Mouse (Mus musculus): ENCODE data around the gene Mafg. TPM values are rescaled to one million over a fixed set of nuclear protein-coding genes. Genes with fewer than 3 reads are reported as not detected.
A peak's percentile ranks its signal among the peaks of the same experiment; 100 is the strongest.

The Mafg gene
- total RNA-seq (2012; rRNA removed) (26.4 and 29.3 TPM in 2 replicates), total RNA-seq (2014; rRNA removed) (14.6 and 17.0 TPM in 2 replicates), polyA plus RNA-seq (2012; ENCODE audit: insufficient read length, low read depth) (62.1 and 63.7 TPM in 2 replicates)

DNA sequence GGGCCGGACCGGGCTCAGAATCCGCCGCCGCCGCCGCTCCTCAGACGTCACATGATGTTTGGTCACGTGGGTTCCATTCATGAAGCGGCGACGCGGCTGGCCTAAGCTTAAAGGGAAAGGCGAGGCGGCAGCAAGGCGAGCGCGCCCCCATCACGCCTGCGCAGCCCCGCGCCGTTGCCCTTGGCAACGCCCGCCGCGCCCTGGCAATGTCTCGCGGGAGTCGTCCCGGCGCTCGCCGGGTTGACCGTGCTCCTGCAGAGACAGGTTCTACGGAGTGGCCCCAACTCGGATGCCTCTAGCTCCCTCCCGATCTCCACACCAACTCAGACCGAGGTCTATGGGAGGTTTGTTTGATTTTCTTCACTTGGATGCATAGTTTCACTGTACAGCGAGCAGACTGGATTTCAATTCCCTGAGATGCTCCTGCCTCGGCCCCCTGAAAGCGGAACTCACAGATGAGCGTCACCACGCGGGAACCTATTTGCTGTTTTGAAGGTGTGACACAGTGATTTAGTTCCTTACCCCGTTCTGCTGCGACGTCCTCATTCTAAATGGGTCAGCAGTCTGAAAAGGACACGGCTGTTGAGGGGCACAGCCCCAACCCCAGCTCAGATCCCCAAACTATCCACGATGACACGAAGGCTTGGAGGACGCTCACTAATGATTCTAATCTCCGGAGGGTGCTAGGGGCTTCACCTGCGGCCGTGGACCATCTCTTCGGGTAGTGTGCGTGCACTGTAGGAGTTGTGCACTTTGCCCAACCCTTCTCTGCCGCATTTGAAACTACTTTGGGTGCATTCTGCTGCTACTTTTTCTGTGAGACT lies at the start of gene Mafg:
Gene Mafg, minus strand, starts transcription at position 81 of the 824 bp plus-strand sequence.
- Histone ChIP-seq H3K9me3 (replicated peaks; ENCODE audit: low read length) (no peaks in the 10 kb centered on the region), H3K27me3 (replicated peaks) (no peaks in the 10 kb centered on the region), H3K36me3 (replicated peaks in 1 of 2; ENCODE audit: control insufficient read depth in 1 of 2, insufficient read depth in 1 of 2, low read length in 1 of 2) (peaks cover 9 to 25% of the 10 kb centered on the region in 2 experiments), H3K4me2 (ENCODE audit: insufficient read depth, low read depth, poor library complexity, severe bottlenecking) (peak within 1 kb of the TSS; percentile 87), H3K27ac (ENCODE audit: insufficient read depth, low read depth) (peak within 1 kb of the TSS; percentile 71), H3K79me2 (replicated peaks; ENCODE audit: control insufficient read depth, extremely low read depth, insufficient read depth, poor library complexity, severe bottlenecking) (peaks cover 36% of the 10 kb centered on the region), H3K4me1 (ENCODE audit: control insufficient read depth in 1 of 2, insufficient read depth in 2 of 2) (peaks cover 19 to 41% of the 10 kb centered on the region in 2 experiments), H3K4me3 (replicated peaks in 1 of 3; ENCODE audit: low read depth in 2 of 3, low read length in 2 of 3, poor library complexity in 1 of 3) (peak within 1 kb of the TSS; percentile 74 to 93 (median 83)), H3K9ac (ENCODE audit: insufficient read depth, low read depth) (peak within 1 kb of the TSS; percentile 96)
- in situ Hi-C loops (cut with MboI; ENCODE audit: low pct_ligation_motif_present, low pct_unique_long_range_greater_than_20kb, low sequenced_read_pairs) (no loop called here), dilution Hi-C loops (cut with MboI; ENCODE audit: extremely low pct_ligation_motif_present, extremely low pct_unique_long_range_greater_than_20kb, low sequenced_read_pairs) (no loop called here)
- TF ChIP-seq USF2 (conservative IDR thresholded peaks at IDR 0.05; ENCODE audit: low read depth, low read length) (peak; percentile 93), MEF2A (IDR thresholded peaks at IDR 0.05; ENCODE audit: borderline replicate concordance, low read depth, low read length) (0 out of 2 replicates have a peak, but pooled peaks have one; percentile 18), ZKSCAN1 (IDR thresholded peaks at IDR 0.05; ENCODE audit: borderline replicate concordance, low read depth, low read length) (no peak), CTCF (conservative IDR thresholded peaks at IDR 0.05 in 1 of 2, IDR thresholded peaks at IDR 0.05 in 1 of 2; ENCODE audit: low read depth in 2 of 2, low read length in 2 of 2) (no peak), CHD2 (IDR thresholded peaks at IDR 0.05; ENCODE audit: low read length) (peak; percentile 98), CHD1 (IDR thresholded peaks at IDR 0.05; ENCODE audit: low read depth, low read length) (no peak), JUN (IDR thresholded peaks at IDR 0.05; ENCODE audit: insufficient read depth, low read depth, low read length) (no peak), MAX (IDR thresholded peaks at IDR 0.05; ENCODE audit: low read length) (peak; percentile 95), SIN3A (IDR thresholded peaks at IDR 0.05; ENCODE audit: low read length) (peak; percentile 81; the same call in 1 of the 2 replicates), ZC3H11A (IDR thresholded peaks at IDR 0.05; ENCODE audit: low read depth, low read length) (no peak), POLR2AphosphoS2 (IDR thresholded peaks at IDR 0.05; ENCODE audit: low read depth, low read length) (no peak), MAFK (IDR thresholded peaks at IDR 0.05; ENCODE audit: insufficient replicate concordance, low read length) (no peak), JUND (conservative IDR thresholded peaks at IDR 0.05; ENCODE audit: low read depth, low read length) (no peak), IRF4 (IDR thresholded peaks at IDR 0.05; ENCODE audit: low read depth, low read length) (no peak; the same call in 1 of the 2 replicates), ZNF384 (IDR thresholded peaks at IDR 0.05; ENCODE audit: low read depth, low read length) (no peak), HCFC1 (IDR thresholded peaks at IDR 0.05; ENCODE audit: low read depth, low read length) (peak; percentile 67), ELF1 (IDR thresholded peaks at IDR 0.05; ENCODE audit: low read depth, low read length) (peak; percentile 16), MXI1 (IDR thresholded peaks at IDR 0.05; ENCODE audit: low read depth, low read length) (peak; percentile 99), UBTF (IDR thresholded peaks at IDR 0.05; ENCODE audit: low read depth, low read length) (no peak), RCOR1 (conservative IDR thresholded peaks at IDR 0.05; ENCODE audit: low read depth, low read length) (0 out of 2 replicates have a peak, but pooled peaks have one; percentile 27), EP300 (IDR thresholded peaks at IDR 0.05; ENCODE audit: low read length) (no peak), NRF1 (IDR thresholded peaks at IDR 0.05; ENCODE audit: low read depth, low read length) (peak; percentile 96), PAX5 (IDR thresholded peaks at IDR 0.05; ENCODE audit: low read length) (no peak), MAZ (IDR thresholded peaks at IDR 0.05; ENCODE audit: low read depth, low read length) (no peak), POLR2A (IDR thresholded peaks at IDR 0.05; ENCODE audit: low read depth, low read length) (peak; percentile 90), SMC3 (IDR thresholded peaks at IDR 0.05; ENCODE audit: low read depth, low read length) (peak; percentile 16; the same call in 1 of the 2 replicates), USF1 (IDR thresholded peaks at IDR 0.05; ENCODE audit: low read depth, low read length) (peak; percentile 97), ZMIZ1 (IDR thresholded peaks at IDR 0.05; ENCODE audit: low read depth, low read length) (no peak), MYC (IDR thresholded peaks at IDR 0.05; ENCODE audit: low read depth, low read length) (peak; percentile 80), NELFE (IDR thresholded peaks at IDR 0.05; ENCODE audit: low read depth, low read length) (peak; percentile 74), E2F4 (IDR thresholded peaks at IDR 0.05; ENCODE audit: insufficient replicate concordance, low read depth, low read length) (peak; percentile 58; the same call in 1 of the 2 replicates), BHLHE40 (IDR thresholded peaks at IDR 0.05; ENCODE audit: low read depth, low read length) (peak; percentile 85), TCF12 (IDR thresholded peaks at IDR 0.05; ENCODE audit: low read depth, low read length) (peak; percentile 55), RAD21 (IDR thresholded peaks at IDR 0.05; ENCODE audit: low read depth, low read length) (no peak), ETS1 (conservative IDR thresholded peaks at IDR 0.05; ENCODE audit: low read depth, low read length) (no peak; the same call in none of the 2 replicates), TBP (conservative IDR thresholded peaks at IDR 0.05; ENCODE audit: low read depth, low read length) (peak; percentile 69; the same call in 1 of the 2 replicates), KAT2A (IDR thresholded peaks at IDR 0.05; ENCODE audit: insufficient replicate concordance, low read length) (no peak)
- DNase-seq (ENCODE audit: extremely low read depth): peak; percentile 98

All from CH12.LX (cell line).